Mouse (Mus musculus) embryonic facial prominence, embryonic 12.5 days (tissue): ENCODE measurements around the gene Zbtb6. TPM values are rescaled to one million over a fixed set of nuclear protein-coding genes. Genes with fewer than 3 reads are reported as not detected.

Experiments used
- polyA plus RNA-seq: library from polyadenylated mRNA; unstranded; fragments of >200 nt; fragmentation: Nextera tagmentation; extraction: Ambion mirVana; gene quantifications from 2 replicates; pipeline ENCODE4 v1.2.1, GENCODE M21; 2016

Zbtb6 gene
- polyA plus RNA-seq, 1 experiment from 2014 or later: 8.7 TPM

Other genes starting within 250 kb of the Zbtb6 start
- not detected in 2 replicates for gene Olfr366, start 231.6 kb downstream of the Zbtb6 start, polyA plus RNA-seq
- gene Olfr368, start 116.7 kb downstream of the Zbtb6 start, polyA plus RNA-seq: not detected in 2 replicates
- gene Pdcl, start 83.8 kb downstream of the Zbtb6 start, polyA plus RNA-seq: 51.5 and 52.7 TPM in 2 replicates
- gene Rc3h2, start 20.3 kb downstream of the Zbtb6 start, polyA plus RNA-seq: 22.9 and 23.1 TPM in 2 replicates
- gene Zbtb26, start within 50 bp of the Zbtb6 start, polyA plus RNA-seq: 10.5 and 12.4 TPM in 2 replicates
- gene Rabgap1, start 108 bp upstream of the Zbtb6 start, polyA plus RNA-seq: 63.2 and 65.1 TPM in 2 replicates
- gene Gpr21, start 73.2 kb upstream of the Zbtb6 start, polyA plus RNA-seq: 2.3 TPM in 2 replicates